Mouse (Mus musculus): ENCODE measurements around the gene Spry1.

The Spry1 gene

DNA sequence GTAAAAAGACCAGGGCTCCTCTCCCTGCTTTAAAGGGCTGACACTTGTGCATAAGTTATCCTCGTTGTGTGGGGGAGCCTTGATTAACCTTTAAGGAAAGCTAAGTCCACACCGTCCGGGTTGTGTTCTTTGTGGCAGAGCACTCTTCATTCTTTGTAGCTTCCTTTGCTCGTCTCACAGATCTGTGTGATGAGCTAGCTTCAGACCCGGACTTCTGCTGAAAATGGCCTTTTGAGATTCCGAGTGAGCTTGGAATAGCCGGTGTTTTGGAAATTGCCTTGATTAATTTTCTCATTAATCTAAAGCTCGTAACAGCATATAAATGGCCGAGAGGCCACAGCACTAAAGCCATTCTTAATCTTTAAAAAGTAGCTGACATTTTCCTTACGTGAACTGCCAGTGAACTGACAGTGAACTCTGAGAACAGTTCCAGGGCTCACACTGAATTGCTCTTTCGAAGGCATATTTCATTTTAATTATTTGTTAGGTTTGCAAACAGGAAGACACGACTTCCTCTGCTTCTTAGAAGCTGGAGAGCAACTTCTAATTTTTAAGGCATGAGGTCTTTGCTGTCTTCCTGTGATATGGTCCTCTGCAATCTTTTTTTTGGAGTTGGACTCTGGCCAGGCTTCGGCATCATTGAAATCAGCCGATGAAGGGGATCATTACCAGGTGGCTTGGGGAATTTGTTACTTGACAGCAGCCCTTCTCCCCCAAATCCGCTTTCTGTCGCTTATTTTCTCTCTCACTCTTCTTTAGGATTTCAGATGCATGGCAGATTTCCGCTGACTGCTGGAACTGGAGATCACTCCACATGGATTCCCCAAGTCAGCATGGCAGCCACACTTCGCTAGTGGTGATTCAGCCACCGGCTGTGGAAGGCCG is 2.3 kb downstream of the Spry1 start:
- DNase-seq: peak; percentile 53 to 66

DNA sequence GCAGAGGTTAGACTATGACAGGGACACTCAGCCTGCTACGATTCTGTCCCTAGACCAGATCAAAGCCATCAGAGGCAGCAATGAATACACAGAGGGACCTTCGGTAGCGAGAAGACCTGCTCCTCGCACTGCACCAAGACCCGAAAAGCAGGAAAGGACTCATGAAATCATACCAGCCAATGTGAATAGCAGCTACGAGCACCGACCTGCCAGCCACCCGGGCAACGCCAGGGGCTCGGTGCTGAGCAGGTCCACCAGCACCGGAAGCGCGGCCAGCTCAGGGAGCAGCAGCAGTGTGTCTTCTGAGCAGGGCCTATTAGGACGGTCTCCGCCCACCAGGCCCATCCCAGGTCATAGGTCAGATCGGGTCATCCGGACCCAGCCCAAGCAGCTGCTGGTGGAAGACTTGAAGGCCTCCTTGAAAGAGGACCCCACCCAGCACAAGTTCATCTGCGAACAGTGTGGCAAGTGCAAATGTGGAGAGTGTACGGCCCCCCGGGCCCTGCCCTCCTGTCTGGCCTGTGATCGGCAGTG is 3.0 kb downstream of the Spry1 start:
- peak; percentile 66 to 75 for DNase-seq

DNA sequence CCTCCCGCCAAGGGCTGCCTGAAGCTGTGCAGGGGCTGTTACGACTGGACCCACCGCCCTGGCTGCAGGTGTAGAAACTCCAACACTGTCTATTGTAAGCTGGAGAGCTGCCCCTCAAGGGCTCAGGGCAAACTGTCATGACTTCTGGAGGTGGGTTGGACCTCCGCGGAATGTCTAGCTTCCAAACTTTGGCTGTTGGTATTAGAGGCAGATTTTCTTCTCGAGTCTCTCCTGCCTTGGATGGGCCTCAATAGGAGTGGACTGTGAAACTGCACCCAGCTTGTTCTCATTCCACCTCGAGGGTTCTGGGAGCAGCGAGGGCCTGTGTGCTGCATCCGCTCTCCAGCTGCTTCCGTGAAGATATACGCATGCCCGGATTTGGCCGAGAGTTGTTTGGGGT is 3.7 kb downstream of the Spry1 start:
- peak in 1 of 2 experiments; percentile 44 for DNase-seq

DNA sequence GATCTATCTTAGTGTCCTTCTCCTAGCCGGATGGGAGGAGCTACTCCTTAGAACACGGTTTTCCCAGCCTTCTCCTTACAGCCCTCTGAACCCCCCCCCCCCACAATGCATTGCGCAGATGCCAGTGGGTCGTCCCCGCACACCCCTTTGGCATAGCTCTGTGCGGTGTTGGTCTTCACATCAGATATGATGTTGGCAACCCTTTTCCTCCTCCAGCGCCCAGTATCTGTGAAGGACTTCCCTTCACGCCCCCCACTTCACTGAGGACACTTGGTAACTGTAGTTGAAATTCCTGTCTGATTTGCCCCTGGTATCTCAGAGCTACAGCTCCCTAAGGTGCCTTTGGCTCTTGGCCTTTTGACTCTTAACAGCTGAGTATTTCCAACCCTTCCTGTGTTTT is 4.2 kb downstream of the Spry1 start:
- no peak for DNase-seq

DNA sequence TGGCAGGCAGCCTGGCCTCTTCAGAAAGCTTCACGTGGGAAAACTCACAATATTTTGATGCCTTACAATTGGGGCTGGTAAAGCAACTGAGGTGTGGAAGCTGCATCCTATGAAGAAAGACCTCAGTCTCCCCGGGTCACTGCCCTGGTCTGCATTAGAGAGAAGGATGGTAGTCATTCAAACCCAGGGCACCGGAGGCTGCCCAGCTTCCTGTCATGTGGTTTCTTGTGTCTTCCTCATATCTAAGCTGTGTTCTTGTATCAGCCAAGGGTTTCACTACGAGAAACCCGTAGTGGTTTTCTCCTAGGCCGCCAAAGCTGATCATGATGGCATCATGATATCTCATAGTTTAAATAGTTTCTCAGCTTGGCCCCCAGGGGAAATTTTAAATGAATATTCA is 5.3 kb downstream of the Spry1 start:
- no peak for DNase-seq

DNA sequence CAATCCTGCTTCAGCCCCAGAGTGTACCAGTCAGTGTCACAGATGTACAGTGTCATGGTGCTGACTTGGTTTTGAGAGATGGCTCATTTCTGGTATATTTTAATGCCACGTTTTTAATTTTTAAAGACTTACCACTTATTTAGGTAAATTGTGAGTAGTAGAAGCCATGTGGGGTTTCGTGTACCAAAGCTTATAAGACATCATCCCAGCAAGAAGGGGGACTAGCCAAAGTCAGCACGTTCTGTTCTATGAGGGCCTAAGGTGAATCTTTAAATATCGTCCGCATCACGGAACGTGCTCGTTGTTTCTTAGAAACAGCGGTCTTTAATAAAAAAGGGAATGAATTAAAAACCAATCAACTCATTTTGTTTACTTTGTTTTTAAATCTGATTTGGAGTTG is 6.5 kb downstream of the Spry1 start:
- DNase-seq: no peak

DNA sequence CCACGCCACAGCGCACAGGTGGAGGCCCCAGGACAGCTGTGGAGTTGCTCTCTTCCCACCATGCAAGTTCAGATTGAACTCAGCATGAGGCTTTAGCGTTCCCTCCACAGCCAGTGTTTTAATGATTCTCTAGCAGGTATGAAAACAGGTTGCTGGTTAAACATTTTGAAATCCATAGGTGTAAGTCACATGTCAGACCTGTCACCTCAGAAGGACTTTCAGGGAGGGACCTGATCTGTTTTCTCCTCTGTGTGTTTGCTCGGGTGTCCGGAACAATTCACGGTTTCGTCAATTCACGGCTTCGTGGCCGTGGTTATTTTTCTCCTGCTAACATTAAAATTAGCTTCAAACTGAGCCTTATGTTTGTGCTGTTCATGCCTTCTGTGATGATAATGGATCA is 7.5 kb downstream of the Spry1 start:
- DNase-seq: no peak

DNA sequence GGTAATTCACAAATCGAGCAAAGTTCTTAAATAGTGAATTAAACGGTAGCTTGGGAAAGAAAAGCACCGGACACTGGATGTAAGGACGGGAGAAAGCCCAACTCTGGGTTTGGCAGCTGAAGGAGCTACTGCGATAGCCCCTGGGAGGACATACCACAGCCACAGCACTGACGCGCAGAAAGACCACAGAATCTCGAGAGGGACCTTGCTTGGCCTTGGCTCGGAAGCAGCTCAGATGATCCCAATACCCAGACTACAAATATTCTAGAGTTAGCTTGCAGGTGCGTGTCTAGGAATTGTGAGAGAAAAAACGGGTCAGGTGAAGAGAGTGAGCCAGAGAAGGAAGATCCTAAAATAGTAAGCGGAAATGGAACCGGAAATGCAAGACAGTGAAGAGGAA is 8.5 kb downstream of the Spry1 start:
- DNase-seq: no peak

DNA sequence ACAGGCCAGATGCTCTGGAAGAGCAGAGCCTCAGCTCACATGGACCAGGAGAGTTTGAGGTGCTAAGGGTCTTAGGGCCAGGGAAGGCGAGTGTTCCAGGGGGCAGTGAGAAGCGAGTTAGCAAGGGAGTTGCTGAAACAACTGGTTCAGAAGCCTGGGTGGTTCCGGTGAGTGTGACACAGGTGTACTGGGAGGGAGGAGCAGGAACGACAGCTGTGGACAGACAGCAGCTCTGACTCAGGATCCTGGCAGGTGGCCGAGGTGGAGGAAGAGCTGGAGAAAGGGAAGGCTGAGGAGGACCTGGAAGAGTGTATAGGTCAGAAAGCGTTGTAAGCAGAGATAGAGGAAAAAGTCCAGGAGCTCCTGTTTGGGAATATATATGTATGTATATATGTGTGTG is 9.5 kb downstream of the Spry1 start:
- DNase-seq: no peak

DNA sequence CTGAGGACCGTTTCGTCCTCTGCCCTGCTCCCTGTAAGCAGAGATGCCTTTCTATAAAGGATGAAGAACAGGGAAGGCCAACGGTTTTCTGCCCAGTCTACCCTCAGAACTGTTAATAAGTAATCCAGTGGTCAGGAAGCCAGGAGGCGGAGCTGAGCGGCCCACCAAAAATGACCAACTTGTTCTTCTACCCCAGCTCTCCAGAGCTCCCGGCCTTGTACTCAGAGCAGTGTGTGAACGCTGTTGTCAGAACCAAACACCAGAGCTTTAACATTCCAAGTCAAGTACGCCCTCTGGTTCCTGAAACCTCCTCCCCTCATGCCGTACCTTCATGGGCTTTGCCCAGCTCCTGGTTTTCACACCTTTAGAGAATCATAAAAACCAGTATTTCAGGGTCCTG is 12.8 kb downstream of the Spry1 start:
- DNase-seq: peak in 1 of 2 experiments; percentile 64

DNA sequence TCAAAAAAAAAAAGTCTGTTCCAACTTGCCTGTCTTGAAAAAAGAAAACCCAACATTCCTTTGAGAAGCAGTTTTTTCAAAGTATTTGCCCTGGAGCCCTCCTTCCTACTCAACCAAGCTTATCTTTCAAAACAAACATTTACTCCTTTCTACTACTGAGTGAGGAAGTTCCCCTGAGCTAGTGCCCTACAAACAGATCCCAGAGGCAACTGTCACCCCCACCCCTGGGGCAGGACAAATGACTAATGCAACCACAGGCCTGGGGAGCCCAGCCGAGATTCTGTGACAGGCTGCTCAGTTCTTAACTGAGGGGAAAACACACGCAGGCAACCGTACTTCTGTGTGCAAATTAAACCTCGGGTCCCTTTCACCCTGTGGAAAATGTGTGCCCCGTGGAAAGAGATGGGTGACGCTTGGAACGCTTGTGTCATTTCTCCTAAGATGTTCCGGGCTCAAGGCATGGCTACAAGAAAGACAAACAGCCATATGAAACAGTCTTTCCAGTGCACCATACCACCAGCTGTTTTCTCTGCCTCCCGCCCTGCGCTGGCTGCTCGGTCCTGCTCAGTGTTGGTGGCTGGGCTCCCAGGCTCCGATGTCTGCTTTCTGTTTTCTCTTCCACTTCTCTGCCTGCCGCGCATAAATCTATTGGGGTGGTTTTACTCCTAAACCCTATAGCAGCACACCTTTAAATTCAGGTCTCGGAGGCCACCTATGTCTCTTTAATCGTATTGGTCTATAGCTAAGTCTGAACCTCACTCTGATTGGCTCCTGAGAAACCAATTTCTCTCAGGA is 14.4 kb downstream of the Spry1 start:
- DNase-seq: peak; percentile 64 to 72

DNA sequence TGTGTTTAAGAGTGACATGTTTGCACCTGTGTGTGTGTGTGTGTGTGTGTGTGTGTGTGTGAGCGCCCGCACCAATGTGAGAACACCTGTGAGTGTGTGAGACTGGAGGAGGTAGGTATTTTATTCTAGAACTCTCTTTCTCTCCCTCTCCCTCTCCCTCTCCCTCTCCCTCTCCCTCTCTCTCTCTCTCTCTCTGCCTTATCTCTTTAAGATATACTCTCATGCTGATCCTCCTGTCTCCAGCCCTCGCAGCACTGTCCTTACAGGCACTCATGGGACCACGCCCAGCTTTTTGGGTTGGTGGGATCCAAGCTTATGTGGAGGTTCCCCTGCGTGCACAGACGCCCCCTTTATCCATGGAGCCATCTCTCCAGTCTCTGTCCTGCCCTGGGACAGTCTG is 15.0 kb downstream of the Spry1 start:
- no peak for DNase-seq

DNA sequence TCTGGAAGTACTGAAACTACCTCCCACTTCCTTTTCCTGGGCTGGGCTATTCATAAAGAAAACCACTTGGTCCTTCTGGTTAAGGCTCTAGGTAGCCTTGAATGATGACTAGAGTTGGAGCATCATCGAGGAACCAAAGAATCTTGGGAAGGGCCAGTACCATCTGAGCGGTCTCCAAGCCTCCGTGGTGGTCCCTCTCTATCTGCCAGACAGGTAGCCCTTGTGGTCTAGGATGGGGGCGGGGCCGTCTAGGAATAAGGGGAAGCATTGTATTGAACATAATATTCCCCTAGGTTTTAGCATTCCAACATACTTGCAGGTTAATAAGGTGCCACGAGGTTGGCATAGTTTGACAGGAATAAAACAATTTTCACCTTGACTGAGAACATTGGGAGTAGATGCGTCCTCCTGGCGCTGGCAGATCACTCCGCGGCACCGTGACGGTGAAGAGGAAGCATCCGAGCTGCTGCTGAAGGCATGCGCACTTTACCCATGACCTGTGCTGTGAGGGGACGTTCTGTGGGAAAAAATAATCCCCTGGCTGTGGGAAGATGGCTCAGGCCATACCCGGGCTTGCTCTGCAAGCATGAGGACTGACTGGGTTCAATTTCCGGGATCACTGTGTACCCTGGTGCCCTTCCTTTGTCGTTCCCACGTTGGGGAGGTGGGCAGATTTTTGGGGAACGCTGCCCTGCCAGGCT is 16.3 kb downstream of the Spry1 start:
- DNase-seq: peak; percentile 46 to 66

DNA sequence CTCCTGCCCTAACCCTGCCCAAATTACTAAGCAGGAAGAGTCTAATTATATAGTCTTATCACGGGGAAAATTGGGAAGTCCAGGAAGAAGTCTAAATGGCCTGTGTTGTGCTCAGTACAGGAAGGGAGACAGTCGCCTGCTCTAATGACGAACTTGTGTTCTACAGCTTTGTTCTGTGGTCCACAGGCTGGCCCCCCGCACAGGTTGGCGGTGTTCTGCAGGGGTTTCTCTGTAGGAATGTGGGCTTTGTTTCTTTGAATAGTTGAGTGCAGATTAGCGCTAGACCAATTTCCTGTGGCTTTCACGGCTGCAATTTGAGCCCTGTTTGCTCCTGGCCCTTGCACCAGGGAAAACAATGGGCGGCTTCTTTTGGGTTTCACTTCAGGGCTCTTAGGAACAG is 17.3 kb downstream of the Spry1 start:
- DNase-seq: peak in 1 of 2 experiments; percentile 45

DNA sequence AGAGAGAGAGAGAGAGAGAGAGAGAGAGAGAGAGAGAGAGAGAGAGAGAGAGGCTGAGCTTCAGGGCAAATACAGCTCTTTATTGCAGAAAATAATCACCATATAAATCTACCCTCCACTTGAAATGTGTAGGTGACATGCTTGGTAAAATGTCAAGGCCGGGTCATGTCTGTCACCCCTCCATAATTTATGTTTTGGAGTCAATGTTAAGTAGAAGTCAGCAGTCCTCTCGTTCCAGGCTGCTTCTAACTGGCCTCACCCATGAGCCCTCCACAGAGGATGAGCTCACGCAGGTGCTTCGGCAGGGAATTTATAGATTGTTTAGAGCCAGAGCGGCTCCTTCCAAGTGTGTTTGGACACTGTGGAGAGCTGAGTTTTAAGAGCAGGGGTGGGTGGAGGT is 18.4 kb downstream of the Spry1 start:
- DNase-seq: no peak

DNA sequence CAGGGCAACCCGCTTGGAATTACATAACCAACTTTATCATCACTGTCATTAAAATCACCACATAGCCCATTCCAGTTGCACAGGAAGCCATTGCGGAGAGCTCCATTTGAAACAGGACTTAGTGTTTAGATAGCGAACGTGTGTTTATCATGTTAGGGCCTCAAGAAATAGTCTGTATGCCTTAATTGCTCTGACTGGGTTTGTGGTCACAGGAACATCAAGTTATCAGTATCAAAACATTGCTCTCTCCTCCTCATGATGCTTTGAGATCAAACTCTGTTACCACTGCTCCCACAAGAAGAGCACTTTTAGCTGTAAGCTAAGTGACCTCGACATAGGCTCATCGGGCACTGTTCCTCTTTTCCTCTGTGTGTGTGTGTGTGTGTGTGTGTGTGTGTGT is 19.9 kb downstream of the Spry1 start:
- DNase-seq: no peak

DNA sequence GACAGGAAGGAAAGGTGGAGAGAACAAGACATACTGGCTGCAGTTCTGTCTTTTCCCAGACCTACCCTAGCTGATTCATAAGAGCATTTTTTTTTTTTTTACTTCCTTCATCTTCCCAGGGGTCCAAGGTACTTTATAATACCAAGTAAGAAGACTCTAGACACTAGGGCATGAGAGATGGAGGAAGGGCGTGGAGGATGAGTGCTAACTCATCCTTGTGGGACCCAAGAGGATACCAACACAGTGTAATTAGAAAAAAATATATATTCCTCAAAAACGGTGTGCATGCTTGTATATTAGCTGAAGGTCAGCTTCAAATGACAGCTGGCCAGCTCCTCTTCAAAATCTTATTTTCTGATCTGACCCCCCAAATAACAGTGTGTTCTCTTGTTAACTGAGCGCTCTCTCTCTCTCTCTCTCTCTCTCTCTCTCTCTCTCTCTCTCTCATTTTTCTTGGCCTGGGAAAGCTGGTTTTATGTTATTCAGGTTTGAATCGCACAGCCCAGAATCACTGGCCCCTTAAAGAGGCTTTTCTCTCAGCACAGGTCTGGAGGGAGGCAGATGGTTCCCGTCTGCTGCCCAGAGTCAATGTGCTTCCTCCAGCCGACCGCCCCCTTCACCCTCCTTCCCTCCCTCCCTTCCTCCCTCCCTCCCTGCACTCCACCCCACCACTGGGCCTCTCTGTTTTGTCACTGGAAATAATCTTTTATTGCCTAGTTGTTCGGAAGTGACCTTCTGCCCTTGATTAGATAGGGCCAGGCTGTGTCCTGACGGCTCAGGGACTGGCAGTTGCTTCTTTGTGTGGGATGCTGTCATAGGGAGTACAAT is 26.8 kb downstream of the Spry1 start:
- DNase-seq: peak; percentile 79 to 87

DNA sequence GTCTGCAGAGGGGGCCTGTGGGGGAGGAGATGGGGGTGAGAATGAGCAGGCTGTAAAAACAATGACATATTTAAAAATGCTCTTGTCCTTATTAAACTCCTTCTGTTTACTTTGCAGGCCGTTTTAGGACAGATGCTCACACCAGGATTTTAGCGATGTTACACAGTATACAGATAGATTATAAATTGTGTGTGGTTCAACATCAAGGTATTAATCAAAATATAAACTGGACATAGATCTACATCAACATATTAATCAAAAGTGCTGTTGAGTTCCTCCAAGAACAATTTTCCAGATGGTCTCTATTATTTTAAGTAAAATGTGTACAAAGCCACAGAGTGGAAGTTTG is 27.3 kb downstream of the Spry1 start:
- DNase-seq: no peak

DNA sequence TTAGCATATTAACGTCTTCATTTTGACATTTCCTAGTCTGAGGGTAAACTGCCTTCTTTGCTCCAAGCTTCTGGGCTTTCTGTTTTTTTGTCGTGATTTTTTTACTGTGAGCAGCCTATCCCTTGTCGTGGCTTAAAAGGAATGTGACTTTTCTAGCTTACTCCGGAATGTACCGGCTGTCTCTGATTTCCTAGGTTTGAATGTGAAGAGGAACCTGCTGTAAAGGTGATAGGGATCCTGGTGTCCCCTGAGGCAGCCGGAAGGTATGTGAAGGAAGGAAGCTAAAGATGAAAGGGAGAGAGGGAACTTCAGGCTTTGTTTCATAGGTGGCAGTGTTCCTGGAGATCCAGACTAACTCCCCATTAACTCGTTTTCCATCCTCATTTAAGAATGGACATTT is 28.0 kb downstream of the Spry1 start:
- DNase-seq: no peak

DNA sequence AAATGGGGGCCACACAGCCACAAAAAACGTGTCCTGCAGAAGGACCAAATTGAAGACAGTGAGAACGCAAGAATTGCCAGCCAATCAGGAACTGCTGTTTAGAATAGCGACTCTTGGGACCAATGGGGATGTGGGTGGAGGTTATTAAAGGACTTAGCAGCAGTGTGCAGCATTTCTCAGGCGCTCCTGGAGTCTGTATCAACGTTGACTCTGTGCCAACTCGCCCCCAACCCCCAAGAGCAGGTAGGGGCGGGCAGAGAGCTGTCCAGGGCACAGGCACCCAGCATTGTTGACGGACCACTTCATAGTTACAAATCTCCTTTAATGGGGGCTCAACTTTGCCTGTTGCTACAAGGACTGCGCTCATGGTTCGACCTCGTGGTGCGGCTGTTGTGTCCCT is 28.9 kb downstream of the Spry1 start:
- no peak for DNase-seq

DNA sequence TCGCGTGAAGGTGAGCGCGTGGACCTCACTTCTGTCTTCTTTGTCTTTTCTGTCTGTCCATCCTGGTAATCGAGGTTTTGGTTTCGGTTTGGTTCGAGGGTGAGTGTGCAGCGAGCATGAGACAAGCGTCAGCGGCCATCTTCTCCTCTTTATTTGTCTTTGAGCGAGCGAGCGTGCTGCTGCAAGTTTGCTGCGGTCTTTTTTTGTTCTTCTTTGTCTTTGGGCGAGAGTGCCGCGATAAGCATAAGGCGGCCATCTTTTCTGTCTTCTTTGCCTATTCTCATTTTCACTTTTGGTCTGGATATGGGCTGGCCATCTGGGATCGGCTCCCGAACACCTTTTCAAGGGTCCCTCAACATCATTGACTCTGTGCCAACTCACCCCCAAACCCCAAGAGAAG is 29.4 kb downstream of the Spry1 start:
- DNase-seq: no peak

DNA sequence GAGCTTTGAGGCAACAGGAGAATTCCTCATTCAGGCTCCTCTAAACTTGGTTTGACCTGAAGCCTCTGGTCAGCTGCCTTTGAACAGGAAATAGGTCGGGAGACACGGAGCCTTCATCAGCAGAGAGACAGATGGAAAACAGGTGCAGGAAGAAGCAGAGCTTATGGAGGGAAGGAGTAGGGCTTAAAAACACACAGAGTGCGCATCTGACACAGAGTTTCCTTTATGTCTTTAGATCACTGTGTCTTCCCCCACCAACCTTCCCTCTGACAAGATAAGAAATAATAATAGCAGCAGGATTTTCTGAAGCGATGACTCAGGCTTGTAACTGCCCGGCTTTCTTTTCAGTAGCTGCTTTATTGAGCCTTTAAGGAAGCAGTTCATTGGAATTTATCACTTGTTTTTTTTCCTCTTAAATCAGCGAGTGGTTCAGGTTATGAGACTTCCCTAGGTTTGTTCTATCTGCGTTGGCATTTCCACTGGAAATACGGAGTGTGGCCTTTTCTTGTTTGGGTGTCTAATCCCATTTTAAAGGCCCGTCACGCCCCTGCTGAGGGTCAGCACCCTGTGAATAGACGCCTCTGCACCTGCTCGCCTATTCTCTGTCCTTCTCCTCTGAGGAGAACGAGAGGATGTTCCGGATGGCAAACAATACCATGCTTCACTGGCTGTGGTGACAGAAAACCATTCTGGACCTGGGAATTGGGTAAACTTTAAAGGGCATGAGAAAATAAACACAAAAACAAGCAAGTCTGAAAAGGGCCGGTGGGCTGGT is 32.7 kb downstream of the Spry1 start:
- peak in 1 of 2 experiments; percentile 28 for DNase-seq
